Mouse (Mus musculus) kidney, adult 2 months (tissue): ENCODE measurements around the gene Tiam1.

Source experiments
- CTCF ChIP-seq: fragments of 200-500 bp; conservative IDR thresholded peaks from 2 replicates; pipeline ENCODE4 v1.5.1; 2011; ENCODE audit warnings: low read depth, mild to moderate bottlenecking, control low read depth, low read length, moderate library complexity, mixed read lengths; ENCODE audit not compliant: insufficient read depth, insufficient read length
- POLR2A ChIP-seq: fragments of 200-500 bp; IDR thresholded peaks from one replicate; pipeline ENCODE4 v1.6.1; 2011; ENCODE audit warnings: low read depth, low read length, control low read depth

DNA sequence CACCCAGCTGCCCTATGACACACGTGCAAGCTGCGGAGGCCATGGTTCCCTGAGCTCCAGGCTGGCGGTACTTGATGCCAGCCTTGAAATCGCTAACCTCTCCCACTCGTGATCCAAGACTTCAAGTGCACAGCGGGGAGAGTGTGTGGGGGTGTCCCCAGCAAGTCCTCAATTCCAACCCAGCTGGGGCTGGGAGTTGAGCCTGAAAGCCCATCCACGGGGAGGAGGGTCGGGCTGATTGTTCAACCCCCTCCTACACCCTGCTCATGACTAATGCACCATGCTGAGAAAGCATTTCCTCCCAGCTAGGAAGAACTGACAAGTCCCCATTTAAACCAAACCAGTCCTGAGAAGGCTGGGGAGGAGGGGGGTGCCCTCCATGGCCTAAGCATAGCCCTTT is 223.2 kb downstream of the Tiam1 start:
- TF ChIP-seq CTCF (no peak), POLR2A (no peak)
